Mouse (Mus musculus) layer of hippocampus, adult 18-20 months (tissue): ENCODE data around the gene Ptdss2. TPM values are rescaled to one million over a fixed set of nuclear protein-coding genes. Genes with fewer than 3 reads are reported as not detected.

ENCODE experiments used
- DNase-seq, 2 experiments: peaks; one replicate each; pipeline ENCODE4 v3.0.0; 2022; ENCODE audit warnings: low spot score in 2 of 2
- long read RNA-seq: library from polyadenylated mRNA; stranded (forward); transcript quantifications from one replicate; pipeline ENCODE4 v2.0.0, GENCODE M21; 2021
- total RNA-seq, 2 experiments: library from RNA; stranded (reverse); gene quantifications; 2 replicates each; pipeline ENCODE4 v1.2.3; 2021

The Ptdss2 gene
- total RNA-seq, result 10 to 100 TPM; 47.4 to 50.6 TPM
- long read RNA-seq, transcript Ptdss2-201 (12 exons, 3,624 nt), result major isoform, 32 of 48 reads
- long read RNA-seq, partial matches to known transcripts, result 6 of 48 reads
- long read RNA-seq, other reads (novel, unspliced or antisense), result 10 of 48 reads

- no peak for DNase-seq
Measured at GRCm38 (mm10) chr7:141122245-141122644, at the start of gene Ptdss2. Ptdss2 (plus strand) TSS chr7:141122382.

- peak in 1 of 2 experiments; percentile 60 for DNase-seq
Measured at GRCm38 (mm10) chr7:141073782-141074181, 48.4 kb upstream of the Ptdss2 start.

GRCm38 (mm10) chr7:141077841-141078240 lies 44.3 kb upstream of the Ptdss2 start, which contains the start of gene Pkp3:
Pkp3 (plus strand) TSS chr7:141078218.
- no peak for DNase-seq

- no peak for DNase-seq
Measured at GRCm38 (mm10) chr7:141078876-141079275, 43.3 kb upstream of the Ptdss2 start.

- DNase-seq, result no peak
Measured at GRCm38 (mm10) chr7:141079481-141080449, 42.4 kb upstream of the Ptdss2 start.

GRCm38 (mm10) chr7:141087894-141088293 lies 34.3 kb upstream of the Ptdss2 start:
- DNase-seq, result no peak

- no peak for DNase-seq
Measured at GRCm38 (mm10) chr7:141088473-141088872, 33.7 kb upstream of the Ptdss2 start.

- no peak for DNase-seq
Measured at GRCm38 (mm10) chr7:141090228-141090627, 32.0 kb upstream of the Ptdss2 start.

- DNase-seq, result peak in 1 of 2 experiments; percentile 48
Measured at GRCm38 (mm10) chr7:141092051-141092735, 30.0 kb upstream of the Ptdss2 start.

- DNase-seq, result no peak
Measured at GRCm38 (mm10) chr7:141093950-141094349, 28.2 kb upstream of the Ptdss2 start.

- no peak for DNase-seq
Measured at GRCm38 (mm10) chr7:141094487-141095205, 27.5 kb upstream of the Ptdss2 start.

- DNase-seq, result no peak
Measured at GRCm38 (mm10) chr7:141096021-141096420, 26.2 kb upstream of the Ptdss2 start.

GRCm38 (mm10) chr7:141096649-141097056 lies 25.5 kb upstream of the Ptdss2 start:
- no peak for DNase-seq

GRCm38 (mm10) chr7:141097177-141097576 lies 25.0 kb upstream of the Ptdss2 start:
- no peak for DNase-seq

GRCm38 (mm10) chr7:141099911-141100691 lies 22.1 kb upstream of the Ptdss2 start, which contains the start of gene Sigirr:
Sigirr (minus strand) TSS chr7:141100572.
- DNase-seq, result peak in 1 of 2 experiments; percentile 30

- no peak for DNase-seq
Measured at GRCm38 (mm10) chr7:141103161-141103560, 19.0 kb upstream of the Ptdss2 start.

- DNase-seq, result no peak
Measured at GRCm38 (mm10) chr7:141115874-141116273, 6.3 kb upstream of the Ptdss2 start.

- no peak for DNase-seq
Measured at GRCm38 (mm10) chr7:141117636-141118035, 4.5 kb upstream of the Ptdss2 start, which contains the start of gene Ano9. Ano9 (minus strand) TSS chr7:141117806.

GRCm38 (mm10) chr7:141119487-141119886 lies 2.7 kb upstream of the Ptdss2 start:
- DNase-seq, result no peak

GRCm38 (mm10) chr7:141120605-141121004 lies 1.6 kb upstream of the Ptdss2 start:
- DNase-seq, result no peak
